Mouse (Mus musculus): ENCODE measurements around the gene Fgb.

DNA sequence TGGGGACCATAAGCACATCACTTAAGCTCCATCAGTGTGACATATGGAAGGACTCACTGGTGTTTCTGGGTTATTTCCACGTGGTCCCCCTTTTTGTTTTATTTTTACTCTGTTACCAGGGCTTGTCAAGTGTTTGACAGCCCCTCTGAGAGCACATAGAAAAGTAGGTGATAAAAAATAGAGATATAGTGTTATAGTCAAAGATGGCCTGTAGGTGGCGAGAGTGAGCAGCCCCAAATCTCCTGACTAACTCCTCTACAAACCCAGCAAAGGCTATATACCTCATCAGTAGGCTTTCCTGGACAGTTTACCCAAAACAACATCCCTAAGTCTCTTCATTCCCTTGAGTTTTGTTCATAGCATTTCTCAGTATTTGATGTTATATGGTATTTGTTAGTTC lies 47.5 kb downstream of the Fgb start:
- TF ChIP-seq POLR2A (IDR thresholded peaks at IDR 0.05; ENCODE audit: insufficient read depth, low read depth, low read length) (no peak), CTCF (IDR thresholded peaks at IDR 0.05) (peak; percentile 95), EP300 (IDR thresholded peaks at IDR 0.05; ENCODE audit: insufficient read depth, low read depth, low read length) (no peak)
